Mouse (Mus musculus) myocyte (in vitro differentiated cells): ENCODE measurements around the gene Dlg2.

Experiments
- CEBPB ChIP-seq: IDR thresholded peaks from 2 replicates; pipeline ENCODE4 v1.6.1; 2011; ENCODE audit warnings: mild to moderate bottlenecking, moderate library complexity; ENCODE audit not compliant: poor library complexity, insufficient read depth, severe bottlenecking
- POLR2A ChIP-seq: IDR thresholded peaks from one replicate; pipeline ENCODE4 v1.6.1; 2011; ENCODE audit warnings: low read depth, mild to moderate bottlenecking, control low read depth, moderate library complexity; ENCODE audit not compliant: insufficient read length
- USF1 ChIP-seq: IDR thresholded peaks from one replicate; pipeline ENCODE4 v1.6.1; 2011; ENCODE audit warnings: low read depth, mild to moderate bottlenecking, control low read depth, moderate library complexity

GRCm38 (mm10) chr7:92115237-92115871 lies 1638.9 kb downstream of the Dlg2 start:
- TF ChIP-seq CEBPB (no peak), POLR2A (no peak), USF1 (no peak)
